In genomic region chr6:142453311-142453710, GRCm38 (mm10) we compare ENCODE assay signal across 37 mouse cellular contexts. TPM values are rescaled to one million over a fixed set of nuclear protein-coding genes. Genes with fewer than 3 reads are reported as not detected.
DNase-seq lines count a peak whose midpoint lies in the region; ATAC-seq and TF ChIP-seq lines count a peak whose summit lies in the region.
"Had no signal": no experiment of that assay in that cellular context is flagged by ENCODE, and none has a peak within 500 bp of the region (broad histone marks: within the 10 kb centered on the region; RNA-seq: fewer than 3 reads in every experiment).

No protein-coding gene starts in this region.

- no peak for TF ChIP-seq POLR2A in thymus, adult 2 months (IDR thresholded peaks at IDR 0.05; ENCODE audit: control insufficient read depth, extremely low read depth, insufficient read depth, low read length, poor library complexity)

- no peaks in the 10 kb centered on the region for H3K9me3 ChIP-seq in neural tube, embryonic 15.5 days (replicated peaks)
- H3K9me3 ChIP-seq: G1E; hindbrain, embryonic 12.5 days; liver, embryonic 12.5 days; midbrain, embryonic 13.5 days had no signal

- H3K27ac ChIP-seq in thymus, adult 2 months (ENCODE audit: control insufficient read depth, insufficient read depth, low read length): peak overlapping the region; percentile 8; the same call in 1 of the 2 replicates
- H3K27ac ChIP-seq in neural tube, embryonic 15.5 days (replicated peaks): no peak overlapping the region
- H3K27ac ChIP-seq: gastrocnemius, adult 2 months; hindbrain, embryonic 12.5 days; hindbrain, postnatal 0 days; liver, embryonic 12.5 days; midbrain, embryonic 13.5 days had no signal

- H3K4me2 ChIP-seq in neural tube, embryonic 15.5 days: no peak overlapping the region
- H3K4me2 ChIP-seq: hindbrain, embryonic 12.5 days; liver, embryonic 12.5 days; midbrain, embryonic 13.5 days had no signal

- DNase-seq in thymus, adult 2 months: peak; percentile 54
- DNase-seq in thymus, postnatal 4 days: no peak
- peak; percentile 58 for DNase-seq in naive thymus-derived CD4-positive, alpha-beta T cell, adult 2 months (ENCODE audit: low read depth)
- DNase-seq in thymus, postnatal 36 days: peak; percentile 31 to 35
- no peak for DNase-seq in ovary, postnatal 14 days (ENCODE audit: low spot score)
- DNase-seq in gastrocnemius, postnatal 4 days (ENCODE audit: low spot score in 2 of 2): no peak
- DNase-seq: adrenal gland, postnatal 14 days; cerebellum, adult 11 months; cerebellum, adult 9-10 months; gastrocnemius, adult 2 months; gastrocnemius, postnatal 36 days; kidney, adult 11 months; kidney, postnatal 4 days; layer of hippocampus, postnatal 36 days; left cerebral cortex, postnatal 4 days; liver, postnatal 0 days; lung, postnatal 36 days; right cerebral cortex, postnatal 4 days had no signal

- H3K36me3 ChIP-seq in thymus, adult 2 months (ENCODE audit: control insufficient read depth, insufficient read depth, low read length): no peaks in the 10 kb centered on the region
- no peaks in the 10 kb centered on the region for H3K36me3 ChIP-seq in neural tube, embryonic 15.5 days
- H3K36me3 ChIP-seq: G1E; hindbrain, embryonic 12.5 days; liver, embryonic 12.5 days; midbrain, embryonic 13.5 days had no signal

- WGBS in thymus, adult 2 months: 4% methylated on average over 2 of the region's 2 CpGs
- 77% methylated on average over 2 of the region's 2 CpGs for WGBS in neural tube, embryonic 15.5 days

- TF ChIP-seq CTCF in thymus, adult 2 months (IDR thresholded peaks at IDR 0.05; ENCODE audit: borderline replicate concordance, control insufficient read depth, extremely low read depth, insufficient read depth, low read length, poor library complexity): no peak

- H3K4me1 ChIP-seq in thymus, adult 2 months (replicated peaks; ENCODE audit: control insufficient read depth, insufficient read depth, low read length): peaks cover 33% of the 10 kb centered on the region
- no peaks in the 10 kb centered on the region; the same call in 1 of the 2 replicates for H3K4me1 ChIP-seq in neural tube, embryonic 15.5 days
- H3K4me1 ChIP-seq: liver, embryonic 12.5 days had no signal

- ATAC-seq in granulocyte monocyte progenitor cell, adult 5-6 weeks (replicated peaks; ENCODE audit: poor library complexity, severe bottlenecking): peak; percentile 81
- no peak for ATAC-seq in neural tube, embryonic 15.5 days (ENCODE audit: low FRiP score)
- ATAC-seq: forebrain, embryonic 16.5 days; hindbrain, postnatal 0 days; liver, embryonic 12.5 days; liver, postnatal 0 days; midbrain, embryonic 13.5 days had no signal

- no peak overlapping the region for H3K9ac ChIP-seq in neural tube, embryonic 15.5 days (replicated peaks)
- H3K9ac ChIP-seq: hindbrain, embryonic 12.5 days; liver, embryonic 12.5 days; liver, postnatal 0 days; midbrain, embryonic 13.5 days had no signal

- H3K4me3 ChIP-seq in thymus, adult 2 months (ENCODE audit: control insufficient read depth, insufficient read depth, low read length): no peak overlapping the region
- H3K4me3 ChIP-seq in neural tube, embryonic 15.5 days (replicated peaks): no peak overlapping the region
- H3K4me3 ChIP-seq: erythroblast, embryonic 14.5 days; gastrocnemius, adult 2 months; hindbrain, embryonic 12.5 days; liver, embryonic 12.5 days; midbrain, embryonic 13.5 days had no signal

- H3K27me3 ChIP-seq in thymus, adult 2 months (ENCODE audit: control insufficient read depth, insufficient read depth, low read length): no peaks in the 10 kb centered on the region
- no peaks in the 10 kb centered on the region for H3K27me3 ChIP-seq in neural tube, embryonic 15.5 days (replicated peaks)
- H3K27me3 ChIP-seq: hindbrain, embryonic 12.5 days; liver, embryonic 12.5 days; midbrain, embryonic 13.5 days had no signal

RNA-seq across cellular contexts. Expression of gene Gys2, which starts 19.6 kb away (rescaled TPM):
- 0.74 and 1.1 TPM in 2 replicates for polyA plus RNA-seq in thymus, adult 2 months (2012; rRNA removed)
- not detected in 2 replicates for total RNA-seq in granulocyte monocyte progenitor cell, adult 5-6 weeks (2014; fragmentation: Nextera tagmentation)
- not detected in 2 replicates for total RNA-seq in granulocyte monocyte progenitor cell, adult 5-6 weeks (2017)
- polyA plus RNA-seq in neural tube, embryonic 15.5 days (2015; fragmentation: Nextera tagmentation; extraction: Ambion mirVana): 0.38 TPM in 1 of 2 replicates, not detected in the other
- total RNA-seq in gastrocnemius, postnatal 4 days (2021): under 1 TPM in 1 of 2 experiments, not detected in 1; 0.23 TPM
- total RNA-seq: G1E; gastrocnemius, adult 2 months; heart, adult 8-10 months; left cerebral cortex, postnatal 4 days; megakaryocyte-erythroid progenitor cell, adult 5-6 weeks had no signal
- polyA plus RNA-seq: embryonic facial prominence, embryonic 14.5 days; erythroblast, embryonic 14.5 days; forebrain, embryonic 11.5 days; forebrain, embryonic 16.5 days; G1E; heart, embryonic 14.5 days; hindbrain, embryonic 12.5 days; hindbrain, postnatal 0 days; kidney, embryonic 14.5 days; limb, embryonic 14.5 days; lung, embryonic 16.5 days; neural tube, embryonic 14.5 days had no signal

RNA-seq across cellular contexts. Expression of gene Spx, which starts 40.1 kb away (rescaled TPM):
- polyA plus RNA-seq in thymus, adult 2 months (2012; rRNA removed): 1.1 and 2.0 TPM in 2 replicates
- not detected in 2 replicates for total RNA-seq in granulocyte monocyte progenitor cell, adult 5-6 weeks (2014; fragmentation: Nextera tagmentation)
- total RNA-seq in granulocyte monocyte progenitor cell, adult 5-6 weeks (2017): 0.09 TPM in 1 of 2 replicates, not detected in the other
- 1.2 and 1.5 TPM in 2 replicates for polyA plus RNA-seq in neural tube, embryonic 15.5 days (2015; fragmentation: Nextera tagmentation; extraction: Ambion mirVana)
- under 1 TPM in 1 of 2 experiments, not detected in 1; 0.41 TPM for total RNA-seq in gastrocnemius, postnatal 4 days (2021)
- total RNA-seq: adrenal gland, postnatal 14 days; gastrocnemius, adult 2 months; gastrocnemius, postnatal 36 days; heart, adult 8-10 months; heart, postnatal 25 days had no signal
- polyA plus RNA-seq: erythroblast, embryonic 14.5 days; G1E; heart, embryonic 14.5 days had no signal

RNA-seq across cellular contexts. Expression of gene Ldhb, which starts 54.4 kb away (rescaled TPM):
- 394 and 525 TPM in 2 replicates for polyA plus RNA-seq in thymus, adult 2 months (2012; rRNA removed)
- total RNA-seq in granulocyte monocyte progenitor cell, adult 5-6 weeks (2014; fragmentation: Nextera tagmentation): 64.1 and 67.3 TPM in 2 replicates
- total RNA-seq in granulocyte monocyte progenitor cell, adult 5-6 weeks (2017): 41.2 and 42.4 TPM in 2 replicates
- 526 and 576 TPM in 2 replicates for polyA plus RNA-seq in neural tube, embryonic 15.5 days (2015; fragmentation: Nextera tagmentation; extraction: Ambion mirVana)
- total RNA-seq in gastrocnemius, postnatal 4 days (2021): 100 to 1,000 TPM; 162 to 170 TPM
- total RNA-seq: G1E had no signal
- polyA plus RNA-seq: erythroblast, embryonic 14.5 days; G1E had no signal

Comparison
In these comparisons a context has a peak if more than half of its experiments do, and no peak if none do; other contexts are left out.
1. DNase-seq: peak in thymus, adult 2 months (single experiment), naive thymus-derived CD4-positive, alpha-beta T cell, adult 2 months (single experiment) and thymus, postnatal 36 days (2 of 2); none in thymus, postnatal 4 days (single experiment), ovary, postnatal 14 days (single experiment) and gastrocnemius, postnatal 4 days (0 of 2).